Mouse (Mus musculus) Patski (cell line): ENCODE results near the gene B230217C12Rik. TPM values are rescaled to one million over a fixed set of nuclear protein-coding genes. Genes with fewer than 3 reads are reported as not detected.

Experiments
- ATAC-seq: fragments of 100-300 bp; one replicate; pipeline ENCODE4 v1.8.0; 2021
- CTCF ChIA-PET: fragments of 350-600 bp; sonication (Branson Sonifier 250); formaldehyde crosslinking; loops from one replicate; lab custom pipeline; 2022; ENCODE audit warnings: inconsistent platforms; lab: Charles Lee
- POLR2A ChIA-PET: fragments of 350-600 bp; sonication (Branson Sonifier 250); formaldehyde crosslinking; loops from one replicate; lab custom pipeline; 2022; ENCODE audit warnings: antibody characterized with exemption, inconsistent platforms; lab: Charles Lee
- DNase-seq: peaks from one replicate; pipeline ENCODE4 v3.0.0-alpha.2; 2011; ENCODE audit warnings: low read depth, low spot score
- H3K27me3 ChIP-seq: fragments of 371-371 bp; one replicate; pipeline ENCODE4 v1.5.1; 2021
- CTCF ChIP-seq: fragments of 100-300 bp; IDR thresholded peaks from one replicate; pipeline ENCODE4 v1.5.1; 2021
- in situ Hi-C: fragments of 300-500 bp; cut with MboI; formaldehyde crosslinking; loops from 3 replicates; pipeline ENCODE4 v1.11.1; 2018; ENCODE audit warnings: low pct_unique_long_range_greater_than_20kb, mixed read lengths
- polyA plus RNA-seq: library from polyadenylated mRNA; unstranded; gene quantifications from one replicate; pipeline ENCODE4 v1.2.3, GENCODE M21; 2021

The B230217C12Rik gene
- polyA plus RNA-seq, 1 experiment from 2014 or later, result 1.5 TPM

DNA sequence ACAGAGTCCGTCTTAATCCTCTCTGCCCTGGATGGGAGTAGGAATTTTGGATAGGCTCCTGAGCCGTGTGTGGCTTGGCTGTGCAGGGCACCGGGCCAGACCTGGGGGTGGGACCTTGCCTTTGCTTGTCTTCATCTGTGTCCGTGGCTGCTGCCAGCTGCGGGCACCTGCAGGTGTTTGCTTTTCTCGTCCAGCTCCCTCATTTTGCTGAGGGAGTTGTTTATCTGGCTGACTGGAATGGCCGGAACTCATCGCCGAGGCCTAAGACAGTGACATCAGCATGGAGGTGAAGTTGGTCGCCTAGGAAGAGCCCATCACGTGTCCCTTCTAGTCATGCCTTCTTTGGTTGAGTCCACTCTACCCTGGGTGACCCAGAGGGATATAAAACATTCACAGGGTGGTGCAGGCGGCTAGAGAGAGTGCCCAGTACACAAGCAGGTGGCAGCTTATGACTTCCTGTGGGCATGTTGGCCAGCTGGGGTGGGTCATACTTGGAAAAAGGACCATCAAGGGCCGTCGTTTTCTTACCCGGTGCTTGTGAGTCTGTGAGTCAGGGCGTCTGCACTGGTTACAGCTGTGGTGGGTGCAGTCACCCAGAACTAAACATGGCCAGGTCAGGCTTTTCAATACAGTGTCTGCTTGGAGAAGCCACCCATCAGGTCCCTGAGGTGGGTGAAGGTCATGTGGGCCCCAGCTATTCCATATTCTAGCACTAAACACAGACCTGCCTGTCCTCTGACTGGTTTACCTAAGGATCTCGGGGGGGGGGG, 26.6 kb upstream of the B230217C12Rik start:
- ATAC-seq (peak; percentile 37), DNase-seq (no peak)
- TF ChIP-seq CTCF, result no peak
- in situ Hi-C loops, result no loop called here
- POLR2A ChIA-PET, result interaction anchor here (0.5 to 15.1 kb wide), 5 partner anchors 9 to 51 kb away, joined by 3 to 133 read pairs (median 4); partner anchors contain the start of gene Lasp1
- H3K27me3 ChIP-seq, result no peaks in the 10 kb centered on the region
- CTCF ChIA-PET, result interaction anchor here (1.6 to 7.5 kb wide), 2 partner anchors 12 to 13 kb away, joined by 4 to 32 read pairs; no protein-coding TSS in a partner anchor

- ATAC-seq (no peak), DNase-seq (no peak)
- no peaks in the 10 kb centered on the region for H3K27me3 ChIP-seq
- in situ Hi-C loops, result no loop called here
- no peak for TF ChIP-seq CTCF
- ChIA-PET POLR2A (interaction anchor here (15.1 kb wide), 1 partner anchor 16 kb away, joined by 133 read pairs; the partner anchor contains the start of gene Lasp1), CTCF (interaction anchor here (1.0 to 7.5 kb wide), 2 partner anchors 14 to 22 kb away, joined by 3 to 32 read pairs; no protein-coding TSS in a partner anchor)
These were observed 24.8 kb upstream of the B230217C12Rik start for GRCm38 (mm10) chr11:97815736-97816135.

DNA sequence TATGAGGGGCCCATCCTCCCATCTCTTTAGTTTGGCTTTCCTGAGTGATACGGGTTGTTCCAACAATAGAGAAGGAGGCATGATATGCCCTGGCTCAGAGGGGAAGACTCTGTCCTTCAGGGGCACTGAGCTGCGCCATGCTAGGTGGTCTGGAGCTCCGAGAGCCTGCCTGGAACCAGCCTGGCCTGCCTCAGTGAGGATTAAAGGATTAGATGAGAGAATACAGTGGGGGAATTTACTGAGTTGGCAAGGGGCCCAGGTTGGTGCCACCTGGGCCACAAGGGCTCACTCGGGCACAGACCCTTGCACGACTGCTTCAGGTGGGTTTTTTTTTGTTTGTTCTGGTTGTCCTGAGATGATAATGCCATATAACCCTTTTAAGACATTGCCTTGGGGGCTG, 24.4 kb upstream of the B230217C12Rik start:
- ATAC-seq, result no peak
- in situ Hi-C loops, result no loop called here
- no peak for TF ChIP-seq CTCF
- no peak for DNase-seq
- CTCF ChIA-PET, result interaction anchor here (1.0 to 7.5 kb wide), 2 partner anchors 15 to 22 kb away, joined by 3 to 32 read pairs; no protein-coding TSS in a partner anchor
- POLR2A ChIA-PET, result interaction anchor here (0.6 to 15.1 kb wide), 2 partner anchors 8 to 16 kb away, joined by 3 to 133 read pairs; partner anchors contain the start of gene Lasp1
- no peaks in the 10 kb centered on the region for H3K27me3 ChIP-seq

- DNase-seq, result no peak
- POLR2A ChIA-PET, result interaction anchor here (0.6 to 15.1 kb wide), 2 partner anchors 9 to 17 kb away, joined by 3 to 133 read pairs; partner anchors contain the start of gene Lasp1
- H3K27me3 ChIP-seq, result no peaks in the 10 kb centered on the region
- CTCF ChIA-PET, result interaction anchor here (1.0 to 7.5 kb wide), 2 partner anchors 15 to 23 kb away, joined by 3 to 32 read pairs; no protein-coding TSS in a partner anchor
- no peak for TF ChIP-seq CTCF
- no peak for ATAC-seq
- in situ Hi-C loops, result no loop called here
These were observed 23.7 kb upstream of the B230217C12Rik start for GRCm38 (mm10) chr11:97816916-97817315.

- ChIA-PET POLR2A (interaction anchor here (1.3 to 15.1 kb wide), 3 partner anchors 9 to 17 kb away, joined by 3 to 133 read pairs (median 4); partner anchors contain the start of gene Lasp1), CTCF (no interaction called here)
- no peak for TF ChIP-seq CTCF
- no peak for DNase-seq
- ATAC-seq, result no peak
- in situ Hi-C loops, result no loop called here
- H3K27me3 ChIP-seq, result no peaks in the 10 kb centered on the region
These were observed 23.2 kb upstream of the B230217C12Rik start for GRCm38 (mm10) chr11:97817379-97817778.

DNA sequence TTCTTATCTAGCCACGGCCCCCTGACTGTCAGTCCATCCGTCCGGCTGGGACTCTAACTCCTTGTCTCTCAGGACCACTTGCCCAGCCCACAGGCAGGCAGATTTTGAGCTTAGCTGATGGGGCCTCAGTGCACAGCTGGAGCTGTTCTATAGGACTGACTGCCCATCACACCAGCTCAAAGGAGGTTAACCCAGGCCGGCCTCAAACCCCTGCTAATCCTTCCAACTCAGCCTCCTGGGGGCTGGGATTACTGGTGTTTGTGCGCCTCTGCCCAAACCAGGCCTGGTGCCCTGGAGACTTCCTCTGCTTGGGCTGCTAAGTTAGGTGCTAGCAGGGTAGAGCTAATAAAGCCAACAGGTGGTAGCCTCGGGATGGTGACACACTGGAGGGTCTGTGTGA, 22.6 kb upstream of the B230217C12Rik start:
- in situ Hi-C loops, result no loop called here
- DNase-seq (no peak), ATAC-seq (no peak)
- TF ChIP-seq CTCF, result no peak
- POLR2A ChIA-PET, result interaction anchor here (0.6 to 15.1 kb wide), 5 partner anchors 9 to 125 kb away, joined by 3 to 133 read pairs (median 6); partner anchors contain the start of gene Lasp1
- CTCF ChIA-PET, result interaction anchor here (1.2 to 1.8 kb wide), 2 partner anchors 18 to 27 kb away, joined by 3 to 9 read pairs; no protein-coding TSS in a partner anchor
- H3K27me3 ChIP-seq, result no peaks in the 10 kb centered on the region

DNA sequence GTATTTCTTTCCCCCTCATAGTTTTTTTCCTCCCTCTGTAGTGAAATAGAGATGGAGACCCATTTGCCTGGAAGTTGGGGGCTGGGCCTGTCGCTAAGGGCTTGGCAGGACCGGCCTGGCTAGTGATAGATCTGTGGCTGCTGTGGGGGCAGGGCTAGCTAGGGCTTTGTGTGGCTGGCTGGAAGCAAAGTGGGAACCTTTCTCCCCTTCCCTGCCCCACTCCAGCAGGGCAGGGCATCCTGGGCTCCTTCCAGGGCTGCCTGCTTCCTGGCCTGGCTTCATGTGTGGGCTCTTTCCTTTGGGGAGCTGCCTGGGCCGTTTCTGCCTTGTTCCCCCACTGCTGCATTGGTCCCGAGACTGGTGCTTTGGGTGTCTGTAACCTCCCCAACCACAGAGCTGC, 22.0 kb upstream of the B230217C12Rik start:
- ChIA-PET POLR2A (interaction anchor here (0.6 to 15.1 kb wide), 7 partner anchors 9 to 1625 kb away, joined by 3 to 133 read pairs (median 5); partner anchors contain the start of gene Lasp1), CTCF (interaction anchor here (1.2 to 1.8 kb wide), 3 partner anchors 18 to 58 kb away, joined by 3 to 9 read pairs (median 4); no protein-coding TSS in a partner anchor)
- TF ChIP-seq CTCF, result no peak
- no peaks in the 10 kb centered on the region for H3K27me3 ChIP-seq
- ATAC-seq, result no peak
- DNase-seq, result no peak
- in situ Hi-C loops, result no loop called here

- TF ChIP-seq CTCF, result no peak
- ChIA-PET CTCF (interaction anchor here (1.3 to 1.8 kb wide), 2 partner anchors 19 to 58 kb away, joined by 4 to 9 read pairs; no protein-coding TSS in a partner anchor), POLR2A (interaction anchor here (0.6 to 15.1 kb wide), 5 partner anchors 11 to 1626 kb away, joined by 4 to 133 read pairs (median 6); partner anchors contain the start of gene Lasp1)
- no peaks in the 10 kb centered on the region for H3K27me3 ChIP-seq
- ATAC-seq, result no peak
- no peak for DNase-seq
- in situ Hi-C loops, result no loop called here
These were observed 21.5 kb upstream of the B230217C12Rik start for GRCm38 (mm10) chr11:97819102-97819501.

DNA sequence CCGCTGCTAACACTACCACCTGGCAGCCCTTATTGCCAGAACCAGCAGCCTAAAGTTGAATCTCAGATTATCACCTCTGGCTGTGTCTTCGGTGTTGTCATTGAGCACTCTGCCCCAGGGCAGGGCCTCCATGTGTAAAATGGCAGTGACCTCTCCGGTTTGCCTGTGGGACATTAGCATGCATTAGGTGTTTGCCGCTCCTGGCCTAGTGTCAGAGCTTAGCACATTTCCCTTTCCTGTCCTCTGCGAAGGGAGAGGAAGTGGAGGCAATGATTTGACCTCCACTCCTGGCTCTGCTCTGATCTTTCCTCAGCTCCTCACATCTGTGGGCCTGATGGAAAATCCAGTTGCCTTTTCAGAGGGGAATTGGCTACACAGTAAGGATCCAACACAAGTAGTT, 20.7 kb upstream of the B230217C12Rik start:
- ATAC-seq (no peak), DNase-seq (no peak)
- in situ Hi-C loops, result no loop called here
- ChIA-PET POLR2A (interaction anchor here (1.0 to 15.1 kb wide), 4 partner anchors 9 to 20 kb away, joined by 4 to 133 read pairs (median 8); partner anchors contain the start of gene Lasp1), CTCF (no interaction called here)
- H3K27me3 ChIP-seq, result no peaks in the 10 kb centered on the region
- TF ChIP-seq CTCF, result no peak

DNA sequence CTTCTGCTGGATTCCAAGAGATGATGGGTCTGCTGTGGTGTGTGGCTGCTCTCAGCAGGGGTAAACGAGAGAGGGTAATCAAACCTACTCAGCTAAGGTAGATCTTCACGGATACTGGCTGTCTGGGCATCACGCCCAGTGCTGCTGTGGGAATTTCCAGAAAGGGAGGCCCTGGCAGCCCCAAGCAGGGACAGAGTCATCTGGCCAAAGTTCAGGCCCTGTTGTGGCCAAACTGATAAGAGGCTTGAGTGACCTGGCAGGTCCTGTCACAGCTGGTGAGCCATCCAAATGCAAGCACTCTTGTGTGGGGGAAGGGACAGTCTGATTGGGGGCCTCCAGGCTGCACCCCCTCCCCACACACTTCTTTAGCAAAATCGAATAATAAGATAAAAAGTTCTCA, 19.7 kb upstream of the B230217C12Rik start:
- POLR2A ChIA-PET, result interaction anchor here (1.7 to 15.1 kb wide), 3 partner anchors 10 to 21 kb away, joined by 4 to 133 read pairs (median 8); partner anchors contain the start of gene Lasp1
- no peaks in the 10 kb centered on the region for H3K27me3 ChIP-seq
- CTCF ChIA-PET, result no interaction called here
- peak; percentile 46 for ATAC-seq
- peak; percentile 89 for DNase-seq
- TF ChIP-seq CTCF, result no peak
- in situ Hi-C loops, result no loop called here
